Mouse (Mus musculus): Measurements from ENCODE around the gene Syne1. TPM values are rescaled to one million over a fixed set of nuclear protein-coding genes. Genes with fewer than 3 reads are reported as not detected.

Gene Syne1
- polyA plus RNA-seq, 1 experiment, result 17.5 TPM

GRCm38 (mm10) chr10:5323741-5324395 is 227.4 kb downstream of the Syne1 start:
- TF ChIP-seq POLR2A (IDR thresholded peaks at IDR 0.05; ENCODE audit: borderline replicate concordance, low read depth, low read length) (no peak), CTCF (IDR thresholded peaks at IDR 0.05; ENCODE audit: low read depth, low read length) (no peak)
- H3K4me3 ChIP-seq (ENCODE audit: insufficient read depth, low read length), result no peak overlapping the region

GRCm38 (mm10) chr10:5322562-5322961 is 228.7 kb downstream of the Syne1 start:
- TF ChIP-seq CTCF (IDR thresholded peaks at IDR 0.05; ENCODE audit: low read depth, low read length) (no peak), POLR2A (IDR thresholded peaks at IDR 0.05; ENCODE audit: borderline replicate concordance, low read depth, low read length) (no peak)
- Histone ChIP-seq H3K27ac (ENCODE audit: insufficient read depth, low read depth, low read length) (no peak overlapping the region), H3K4me1 (ENCODE audit: control insufficient read depth, insufficient read depth, low read length) (no peaks in the 10 kb centered on the region), H3K4me3 (ENCODE audit: insufficient read depth, low read length) (no peak overlapping the region)

More at GRCm38 (mm10) chr10:5323741-5324395, 227.4 kb downstream of the Syne1 start:
- Histone ChIP-seq H3K27ac (ENCODE audit: insufficient read depth, low read depth, low read length) (no peak overlapping the region), H3K4me1 (ENCODE audit: control insufficient read depth, insufficient read depth, low read length) (no peaks in the 10 kb centered on the region)

GRCm38 (mm10) chr10:5317602-5318001 is 233.7 kb downstream of the Syne1 start:
- Histone ChIP-seq H3K27ac (ENCODE audit: insufficient read depth, low read depth, low read length) (no peak overlapping the region), H3K4me1 (ENCODE audit: control insufficient read depth, insufficient read depth, low read length) (no peaks in the 10 kb centered on the region), H3K4me3 (ENCODE audit: insufficient read depth, low read length) (no peak overlapping the region)
- no peak for TF ChIP-seq POLR2A (IDR thresholded peaks at IDR 0.05; ENCODE audit: borderline replicate concordance, low read depth, low read length)
- TF ChIP-seq CTCF (IDR thresholded peaks at IDR 0.05; ENCODE audit: low read depth, low read length), result peak; percentile 93

DNA sequence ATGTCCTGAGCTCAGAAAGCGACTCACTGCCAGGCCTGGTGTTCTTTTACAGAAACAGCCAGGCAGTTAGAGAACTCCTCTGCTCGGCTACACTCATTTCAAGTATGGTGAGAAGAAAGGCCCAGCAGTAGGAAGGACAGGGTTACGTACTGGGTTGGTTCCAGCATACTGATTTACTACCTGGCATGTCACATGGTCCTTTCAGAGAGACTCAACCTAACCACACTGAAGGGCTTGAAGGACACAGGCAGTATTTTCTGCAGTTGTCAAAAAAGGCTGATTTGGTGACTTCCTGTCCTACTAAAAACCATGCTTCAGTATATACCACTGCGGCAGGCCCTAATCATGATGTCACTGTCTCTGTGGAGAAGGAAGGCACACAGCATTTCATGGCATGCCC is 238.8 kb downstream of the Syne1 start:
- TF ChIP-seq CTCF (IDR thresholded peaks at IDR 0.05; ENCODE audit: low read depth, low read length) (no peak), POLR2A (IDR thresholded peaks at IDR 0.05; ENCODE audit: borderline replicate concordance, low read depth, low read length) (no peak)
- H3K4me1 ChIP-seq (ENCODE audit: control insufficient read depth, insufficient read depth, low read length), result no peaks in the 10 kb centered on the region
- H3K27ac ChIP-seq (ENCODE audit: insufficient read depth, low read depth, low read length), result no peak overlapping the region
- H3K4me3 ChIP-seq (ENCODE audit: insufficient read depth, low read length), result no peak overlapping the region

DNA sequence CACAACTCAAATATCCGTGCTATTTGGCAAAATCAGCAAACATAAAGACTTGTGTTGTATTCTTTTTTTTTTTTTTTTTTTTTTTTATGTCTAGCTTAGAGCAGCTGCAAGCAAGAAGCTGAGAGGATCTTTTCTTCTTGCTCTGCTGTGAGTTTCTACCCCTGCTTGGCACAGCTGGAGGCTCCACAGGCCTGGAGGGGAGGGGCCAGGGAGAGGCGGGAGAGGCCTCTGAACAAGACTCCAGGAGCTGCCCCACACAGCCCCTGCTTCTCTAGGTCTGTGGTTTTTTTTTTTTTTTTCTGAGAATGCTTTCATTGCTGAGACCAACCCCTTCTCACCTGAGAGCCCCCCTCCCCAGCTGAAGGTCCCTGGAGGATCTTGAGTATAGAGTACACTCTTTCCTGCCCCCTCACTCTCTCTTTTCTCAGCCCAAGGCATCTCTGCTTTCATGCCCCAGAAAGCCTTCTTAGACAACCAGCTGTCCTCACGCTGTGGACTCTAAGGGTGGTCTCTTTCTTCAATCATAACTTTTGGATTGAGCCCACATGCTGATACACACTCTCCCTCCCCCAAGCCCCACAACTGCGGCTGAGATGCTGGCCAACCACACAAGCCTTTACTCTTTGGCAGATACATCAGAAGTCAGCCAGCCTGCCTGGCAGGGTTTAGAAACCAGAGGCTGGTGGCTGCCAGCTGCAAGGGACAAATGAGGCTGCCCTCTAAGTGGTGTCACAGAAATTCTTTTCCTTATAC is 241.1 kb downstream of the Syne1 start:
- Histone ChIP-seq H3K4me1 (ENCODE audit: control insufficient read depth, insufficient read depth, low read length) (no peaks in the 10 kb centered on the region), H3K4me3 (ENCODE audit: insufficient read depth, low read length) (no peak overlapping the region), H3K27ac (ENCODE audit: insufficient read depth, low read depth, low read length) (no peak overlapping the region)
- no peak for TF ChIP-seq CTCF (IDR thresholded peaks at IDR 0.05; ENCODE audit: low read depth, low read length)
- TF ChIP-seq POLR2A (IDR thresholded peaks at IDR 0.05; ENCODE audit: borderline replicate concordance, low read depth, low read length), result no peak

GRCm38 (mm10) chr10:5309398-5309797 is 241.9 kb downstream of the Syne1 start:
- H3K4me1 ChIP-seq (ENCODE audit: control insufficient read depth, insufficient read depth, low read length), result no peaks in the 10 kb centered on the region
- TF ChIP-seq POLR2A (IDR thresholded peaks at IDR 0.05; ENCODE audit: borderline replicate concordance, low read depth, low read length) (no peak), CTCF (IDR thresholded peaks at IDR 0.05; ENCODE audit: low read depth, low read length) (no peak)
- no peak overlapping the region for H3K4me3 ChIP-seq (ENCODE audit: insufficient read depth, low read length)
- no peak overlapping the region for H3K27ac ChIP-seq (ENCODE audit: insufficient read depth, low read depth, low read length)

- no peaks in the 10 kb centered on the region for H3K4me1 ChIP-seq (ENCODE audit: control insufficient read depth, insufficient read depth, low read length)
- no peak overlapping the region for H3K4me3 ChIP-seq (ENCODE audit: insufficient read depth, low read length)
- TF ChIP-seq CTCF (IDR thresholded peaks at IDR 0.05; ENCODE audit: low read depth, low read length), result no peak
- TF ChIP-seq POLR2A (IDR thresholded peaks at IDR 0.05; ENCODE audit: borderline replicate concordance, low read depth, low read length), result no peak
- no peak overlapping the region for H3K27ac ChIP-seq (ENCODE audit: insufficient read depth, low read depth, low read length)
These were observed 245.7 kb downstream of the Syne1 start for GRCm38 (mm10) chr10:5305555-5305954.

GRCm38 (mm10) chr10:5295291-5295891 is 255.9 kb downstream of the Syne1 start:
- no peak for TF ChIP-seq POLR2A (IDR thresholded peaks at IDR 0.05; ENCODE audit: borderline replicate concordance, low read depth, low read length)
- no peak for TF ChIP-seq CTCF (IDR thresholded peaks at IDR 0.05; ENCODE audit: low read depth, low read length)
- Histone ChIP-seq H3K27ac (ENCODE audit: insufficient read depth, low read depth, low read length) (no peak overlapping the region), H3K4me1 (ENCODE audit: control insufficient read depth, insufficient read depth, low read length) (no peaks in the 10 kb centered on the region), H3K4me3 (ENCODE audit: insufficient read depth, low read length) (no peak overlapping the region)

DNA sequence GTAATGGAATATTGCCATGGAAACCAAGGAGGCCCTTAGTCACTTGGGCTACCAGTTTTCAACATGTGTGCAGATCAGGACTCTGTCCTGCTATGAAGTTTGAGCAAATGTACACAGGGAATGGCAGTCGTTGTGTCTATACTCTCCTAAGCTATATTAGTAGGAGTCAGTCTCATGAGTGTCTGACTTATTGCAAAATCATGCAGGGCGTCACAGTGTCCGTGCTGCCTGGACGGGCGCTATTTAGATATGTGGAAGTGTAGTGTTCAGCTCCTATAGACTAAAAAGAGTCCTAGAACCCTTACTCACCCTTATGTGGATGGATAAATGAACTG is 261.7 kb downstream of the Syne1 start:
- H3K4me1 ChIP-seq (ENCODE audit: control insufficient read depth, insufficient read depth, low read length), result peaks cover 16% of the 10 kb centered on the region
- peak overlapping the region; percentile 62; the same call in 1 of the 2 replicates for H3K27ac ChIP-seq (ENCODE audit: insufficient read depth, low read depth, low read length)
- H3K4me3 ChIP-seq (ENCODE audit: insufficient read depth, low read length), result no peak overlapping the region
- no peak for TF ChIP-seq CTCF (IDR thresholded peaks at IDR 0.05; ENCODE audit: low read depth, low read length)
- no peak for TF ChIP-seq POLR2A (IDR thresholded peaks at IDR 0.05; ENCODE audit: borderline replicate concordance, low read depth, low read length)

Data from bone marrow macrophage, adult 2 months (primary cell).